Mouse (Mus musculus) layer of hippocampus, adult 8-10 months (tissue): ENCODE measurements around the gene Dctn1. TPM values are rescaled to one million over a fixed set of nuclear protein-coding genes. Genes with fewer than 3 reads are reported as not detected.
A peak's percentile ranks its signal among the peaks of the same experiment; 100 is the strongest.

Experiments used
- DNase-seq, 2 experiments: peaks; one replicate each; pipeline ENCODE4 v3.0.0; 2022; ENCODE audit warnings: low spot score in 2 of 2
- total RNA-seq, 4 experiments: library from RNA; stranded (reverse); gene quantifications; 2 replicates each; pipeline ENCODE4 v1.2.4; 2022

Dctn1 gene
- 100 to 1,000 TPM; 363 to 385 (median 379) TPM for total RNA-seq

GRCm38 (mm10) chr6:83165607-83166242 lies at the start of gene Dctn1:
Dctn1 (plus strand) TSS chr6:83165920.
- peak; percentile 89 to 94 for DNase-seq

- no peak for DNase-seq
Observed at GRCm38 (mm10) chr6:83116373-83117164, 49.2 kb upstream of the Dctn1 start.

- no peak for DNase-seq
Observed at GRCm38 (mm10) chr6:83117165-83117438, 48.6 kb upstream of the Dctn1 start.

GRCm38 (mm10) chr6:83117616-83118015 lies 48.1 kb upstream of the Dctn1 start:
- DNase-seq, result no peak

- DNase-seq, result no peak
Observed at GRCm38 (mm10) chr6:83118369-83118768, 47.4 kb upstream of the Dctn1 start.

- no peak for DNase-seq
Observed at GRCm38 (mm10) chr6:83118825-83119733, 46.6 kb upstream of the Dctn1 start.

- DNase-seq, result no peak
Observed at GRCm38 (mm10) chr6:83119734-83120051, 46.0 kb upstream of the Dctn1 start.

- peak; percentile 98 to 99 for DNase-seq
Observed at GRCm38 (mm10) chr6:83120930-83121862, 44.5 kb upstream of the Dctn1 start, which contains the start of gene Wbp1. Wbp1 (minus strand) TSS chr6:83121559.

GRCm38 (mm10) chr6:83121863-83122710 lies 43.6 kb upstream of the Dctn1 start:
- DNase-seq, result no peak

- no peak for DNase-seq
Observed at GRCm38 (mm10) chr6:83122961-83123360, 42.8 kb upstream of the Dctn1 start.

- DNase-seq, result peak; percentile 89 to 91
Observed at GRCm38 (mm10) chr6:83124851-83125312, 40.8 kb upstream of the Dctn1 start.

- DNase-seq, result no peak
Observed at GRCm38 (mm10) chr6:83125331-83125730, 40.4 kb upstream of the Dctn1 start, which contains the start of gene Ino80b. Ino80b (minus strand) TSS chr6:83125431.

- no peak for DNase-seq
Observed at GRCm38 (mm10) chr6:83127419-83127818, 38.3 kb upstream of the Dctn1 start.

GRCm38 (mm10) chr6:83131469-83132034 lies 34.2 kb upstream of the Dctn1 start:
- no peak for DNase-seq

- DNase-seq, result no peak
Observed at GRCm38 (mm10) chr6:83132176-83132919, 33.4 kb upstream of the Dctn1 start.

- DNase-seq, result no peak
Observed at GRCm38 (mm10) chr6:83134226-83134625, 31.5 kb upstream of the Dctn1 start.

- no peak for DNase-seq
Observed at GRCm38 (mm10) chr6:83134951-83135513, 30.7 kb upstream of the Dctn1 start, which contains the start of gene Rtkn. Rtkn (plus strand) TSS chr6:83135463.

- no peak for DNase-seq
Observed at GRCm38 (mm10) chr6:83135571-83136161, 30.1 kb upstream of the Dctn1 start.
